Mouse (Mus musculus): ENCODE results near the gene Gm21992. TPM values are rescaled to one million over a fixed set of nuclear protein-coding genes. Genes with fewer than 3 reads are reported as not detected.

Gm21992 gene
- total RNA-seq, 2 experiments from 2014 or later, result 28.4 to 39.1 TPM

DNA sequence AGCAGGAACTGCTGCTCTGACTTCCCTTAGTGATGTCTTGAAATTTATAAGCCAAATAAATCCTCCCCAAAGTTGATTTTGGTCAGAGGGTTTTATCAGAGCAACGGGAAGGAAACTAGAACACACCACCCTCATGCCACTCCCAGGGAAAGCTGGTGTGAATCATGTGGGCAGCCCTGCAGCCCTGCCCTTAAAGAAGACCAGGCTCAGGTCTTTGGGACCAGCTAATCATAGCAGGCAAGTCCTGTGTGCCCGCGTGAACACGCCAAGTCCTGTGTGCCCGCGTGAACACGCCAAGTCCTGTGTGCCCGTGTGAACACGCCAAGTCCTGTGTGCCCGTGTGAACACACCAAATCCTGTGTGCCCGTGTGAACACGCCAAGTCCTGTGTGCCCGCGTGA, 94.7 kb downstream of the Gm21992 start:
- no peak for DNase-seq (ENCODE audit: low spot score in 2 of 2)

DNA sequence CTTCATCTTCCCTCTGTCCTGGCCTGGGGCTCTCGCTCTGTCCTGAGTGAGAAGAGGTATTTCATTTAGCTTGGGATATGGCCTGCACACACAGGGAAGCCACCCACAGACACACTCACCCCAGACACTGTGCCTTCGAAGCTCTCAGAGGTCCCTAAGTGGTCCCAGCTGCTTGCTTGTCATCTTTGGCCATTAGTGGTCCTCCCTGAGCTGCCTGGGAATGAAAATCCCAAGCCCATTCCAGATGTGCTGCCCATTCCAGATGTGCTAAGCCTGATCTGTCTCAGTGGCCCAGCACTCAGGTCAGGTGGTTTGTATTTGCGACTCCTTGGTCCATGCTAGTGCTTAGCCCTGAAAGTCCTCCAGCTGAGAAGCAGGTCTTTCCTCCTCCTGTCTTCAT, 97.5 kb downstream of the Gm21992 start:
- no peak for DNase-seq (ENCODE audit: low spot score in 2 of 2)

DNA sequence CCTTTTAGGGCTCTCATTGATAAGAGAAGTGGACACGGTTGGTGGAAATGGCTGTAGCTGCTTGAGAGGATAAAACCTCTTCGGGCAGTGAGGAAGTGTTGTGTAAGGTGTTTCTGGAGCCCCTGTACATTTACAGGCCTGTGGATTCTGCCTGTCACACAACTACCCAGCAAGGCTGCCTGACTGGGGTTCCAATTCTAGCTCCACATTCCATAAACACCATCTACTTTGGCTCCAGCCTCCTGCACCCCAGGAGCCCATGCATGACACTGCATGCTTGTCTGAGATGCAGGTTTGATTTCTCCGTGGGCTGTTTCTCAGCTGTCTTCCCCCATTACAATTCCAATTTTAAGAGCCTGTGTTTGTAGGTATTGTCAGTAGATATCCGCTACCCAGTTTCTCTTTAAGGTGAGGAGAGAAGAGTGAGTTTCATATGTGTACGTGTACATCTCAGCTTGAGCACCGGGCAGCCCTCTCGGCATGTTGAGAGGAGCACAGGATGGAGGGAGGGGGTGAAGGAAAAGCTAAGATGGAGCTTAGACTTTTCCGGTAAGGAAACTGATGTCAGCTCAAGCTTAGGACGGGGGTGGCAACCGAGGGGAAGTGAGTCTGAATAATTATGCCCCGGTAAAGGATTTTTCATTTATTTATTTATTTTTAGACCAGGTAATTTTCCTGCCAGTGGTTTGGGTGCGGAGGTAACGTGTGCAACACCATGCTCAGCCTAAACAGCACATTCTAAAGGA, 98.5 kb downstream of the Gm21992 start:
- no peak for DNase-seq (ENCODE audit: low spot score in 2 of 2)

DNA sequence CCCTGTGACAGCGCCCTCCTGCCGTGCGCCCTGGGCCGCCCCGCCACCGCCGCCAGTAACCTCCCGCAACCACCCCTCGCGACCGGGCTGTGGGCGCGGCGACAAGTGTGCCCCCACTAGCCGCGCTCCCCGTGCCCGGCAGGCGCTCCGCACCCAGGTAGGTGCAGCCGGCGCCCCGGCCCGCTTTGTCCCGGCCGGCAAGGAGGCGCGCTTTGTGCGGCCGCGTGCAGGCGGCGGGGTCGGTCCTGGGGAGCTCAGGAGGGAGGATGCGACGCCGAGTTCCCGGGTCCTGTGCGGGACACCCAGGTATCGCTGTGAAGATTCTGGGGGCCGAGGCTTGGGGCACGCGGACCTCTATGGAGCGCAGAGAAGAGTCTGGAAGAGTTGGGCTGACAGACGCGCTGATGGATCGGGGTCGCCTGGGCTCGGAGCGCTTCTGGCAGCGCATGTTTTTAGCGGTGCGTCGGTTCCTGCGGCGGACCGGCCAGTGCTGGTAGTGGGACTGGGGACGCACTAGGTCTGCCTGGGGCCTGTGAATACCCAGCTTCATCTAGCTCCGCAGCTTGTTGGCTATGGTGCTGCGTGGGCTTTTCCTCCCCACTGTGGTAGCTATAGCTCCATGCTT, 99.1 kb downstream of the Gm21992 start:
- DNase-seq (ENCODE audit: low spot score in 2 of 2), result no peak

DNA sequence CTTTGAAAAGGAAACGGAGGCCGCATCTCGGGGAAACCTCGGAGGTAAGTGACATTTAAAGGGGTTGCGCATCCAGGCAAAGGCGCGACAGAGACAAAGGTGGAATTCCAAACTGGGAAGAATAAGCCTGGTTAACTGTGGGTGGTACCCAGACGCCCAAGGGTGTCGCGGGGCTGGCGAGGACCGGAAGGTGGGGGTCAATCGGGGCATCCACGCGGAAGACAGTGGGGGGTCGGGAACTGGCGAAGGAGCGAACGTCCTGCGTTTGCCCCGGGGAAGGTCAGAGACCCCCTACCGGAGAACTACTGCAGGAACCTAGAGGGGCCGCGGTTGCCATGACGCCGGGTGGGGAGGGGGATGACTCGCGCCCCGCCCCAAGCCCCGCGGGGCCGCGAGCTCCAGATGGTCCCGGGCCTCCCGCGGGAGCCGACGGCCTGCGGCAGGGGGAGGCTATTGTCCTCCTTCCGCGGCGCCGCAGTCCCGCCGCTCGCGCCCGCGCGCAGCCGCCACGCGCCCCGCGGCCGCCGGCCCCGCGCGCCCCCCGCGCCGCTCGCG, 99.7 kb downstream of the Gm21992 start:
- DNase-seq (ENCODE audit: low spot score in 2 of 2), result no peak

DNA sequence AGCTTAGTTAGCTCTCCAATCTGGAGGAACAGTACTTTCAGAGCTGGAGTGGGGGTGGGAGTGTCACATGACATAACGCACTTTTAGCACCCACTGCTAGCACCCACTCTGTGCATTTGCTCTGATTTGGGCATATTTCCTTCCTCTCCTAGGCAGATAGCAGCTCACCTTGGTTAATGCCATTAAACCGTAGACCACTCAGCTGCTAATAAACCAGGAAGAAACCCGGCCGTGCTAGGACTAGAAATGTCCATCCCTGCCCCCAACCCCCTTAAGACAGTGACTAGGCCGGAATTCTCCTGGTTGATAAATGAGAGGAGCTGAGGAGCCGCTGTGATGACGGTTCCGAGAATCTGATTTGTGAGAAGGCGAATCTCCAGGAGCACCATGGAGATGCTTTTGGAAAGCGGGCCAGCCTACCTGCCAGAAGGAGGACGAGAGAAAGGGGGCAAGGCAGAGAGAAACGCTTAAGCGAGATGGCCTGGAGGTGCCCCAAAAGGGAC, 100.3 kb downstream of the Gm21992 start, which contains the start of gene Sptbn2:
TSS of gene Sptbn2 (plus strand) at position 70 of the 503 bp plus-strand sequence.
- DNase-seq (ENCODE audit: low spot score in 2 of 2), result peak; percentile 81 to 88

DNA sequence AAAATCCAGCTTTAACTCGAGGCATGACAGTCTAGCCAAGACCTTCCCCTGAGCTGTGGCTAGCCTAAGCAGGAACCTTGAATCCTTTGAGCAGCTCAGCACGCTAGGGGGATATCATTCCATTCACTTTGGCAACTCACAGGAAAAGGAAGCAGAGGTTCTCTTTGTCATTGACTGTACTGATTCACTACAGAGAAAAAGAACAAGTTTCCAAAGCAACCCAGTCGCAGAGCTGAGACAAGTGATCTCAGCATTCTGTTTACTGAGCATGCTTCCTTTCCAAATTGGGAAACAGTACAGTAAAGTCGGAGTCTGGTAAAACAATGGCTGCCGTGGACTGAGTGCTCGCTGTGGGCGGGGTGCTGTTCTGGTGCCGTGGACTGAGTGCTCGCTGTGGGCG, 102.6 kb downstream of the Gm21992 start:
- DNase-seq (ENCODE audit: low spot score in 2 of 2), result no peak

DNA sequence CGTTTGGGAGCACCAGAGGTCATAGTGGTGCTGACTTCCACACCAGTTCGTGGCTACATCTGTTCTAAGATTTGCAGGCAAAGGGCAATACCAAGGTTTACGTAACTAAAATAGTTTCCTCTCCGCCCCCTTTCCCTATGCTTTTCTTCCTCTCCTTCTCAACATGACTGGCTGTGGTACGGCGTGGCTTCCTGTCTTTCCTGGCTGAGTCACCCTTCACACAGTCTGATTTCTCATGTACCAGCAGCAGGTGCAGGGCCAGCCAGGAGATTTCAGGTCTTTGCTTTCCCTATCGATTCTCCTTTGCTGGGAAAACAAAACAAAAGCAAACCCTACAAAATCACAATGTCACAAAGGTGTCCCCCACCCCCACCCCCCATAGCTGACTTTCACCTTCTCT, 110.2 kb downstream of the Gm21992 start:
- no peak for DNase-seq (ENCODE audit: low spot score in 2 of 2)

DNA sequence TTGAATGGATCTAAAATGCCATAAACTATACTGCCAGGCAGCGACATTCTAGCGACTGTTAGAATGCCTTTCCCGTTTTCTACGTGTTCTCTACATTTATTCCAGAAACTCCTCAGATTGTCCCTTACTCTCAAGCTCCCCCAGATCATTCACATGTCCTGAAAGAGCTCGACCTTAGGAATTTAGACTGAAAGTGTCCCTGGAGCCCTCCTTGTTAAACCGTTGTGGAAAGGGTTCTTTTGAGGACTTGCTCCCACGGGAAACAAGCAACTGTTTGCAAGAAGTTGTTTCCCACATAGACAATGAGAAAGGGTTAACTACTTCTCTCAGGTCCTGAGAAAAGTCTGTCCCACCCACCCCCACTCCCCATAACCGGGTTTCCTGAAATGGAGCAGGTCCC, 110.8 kb downstream of the Gm21992 start:
- no peak for DNase-seq (ENCODE audit: low spot score in 2 of 2)

DNA sequence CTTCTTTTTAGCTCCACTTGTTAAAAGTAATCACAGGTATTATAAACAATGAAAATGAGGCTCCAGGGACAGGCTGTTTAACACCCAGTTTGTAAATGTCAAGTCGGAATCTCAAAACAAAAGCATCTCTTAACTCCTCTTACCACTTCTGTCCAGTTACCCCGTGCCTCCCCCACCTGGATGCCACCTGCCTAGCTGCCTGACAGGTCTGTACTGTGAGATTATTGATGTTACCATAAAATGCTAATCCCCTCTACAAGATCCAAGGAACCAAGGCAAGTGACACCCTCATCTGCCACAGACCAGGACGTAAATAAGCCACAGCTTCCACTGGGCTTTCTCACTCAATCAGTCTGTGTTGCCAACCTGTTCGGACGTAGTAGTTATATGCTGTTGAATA, 111.6 kb downstream of the Gm21992 start:
- DNase-seq (ENCODE audit: low spot score in 2 of 2), result no peak

DNA sequence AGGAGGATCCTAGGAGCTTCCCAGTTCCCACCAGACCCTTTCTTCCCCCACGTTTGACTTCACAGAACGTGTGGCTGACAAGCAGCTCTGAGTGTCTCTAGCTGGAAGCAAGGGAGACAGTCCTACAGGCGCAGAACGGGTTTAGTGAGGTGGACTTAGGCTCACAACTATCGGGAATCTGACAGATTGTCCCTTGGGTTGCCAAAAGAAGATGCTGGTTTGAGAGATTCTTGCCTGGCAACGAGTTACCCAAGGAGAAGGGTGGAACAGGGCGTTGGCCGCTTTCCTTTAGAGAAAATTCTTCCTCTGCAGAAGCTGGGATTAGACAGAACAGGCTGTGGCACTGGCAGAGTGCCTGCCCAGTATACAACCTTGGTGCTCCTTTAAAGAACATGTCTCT, 112.6 kb downstream of the Gm21992 start:
- DNase-seq (ENCODE audit: low spot score in 2 of 2), result peak in 1 of 2 experiments; percentile 61

DNA sequence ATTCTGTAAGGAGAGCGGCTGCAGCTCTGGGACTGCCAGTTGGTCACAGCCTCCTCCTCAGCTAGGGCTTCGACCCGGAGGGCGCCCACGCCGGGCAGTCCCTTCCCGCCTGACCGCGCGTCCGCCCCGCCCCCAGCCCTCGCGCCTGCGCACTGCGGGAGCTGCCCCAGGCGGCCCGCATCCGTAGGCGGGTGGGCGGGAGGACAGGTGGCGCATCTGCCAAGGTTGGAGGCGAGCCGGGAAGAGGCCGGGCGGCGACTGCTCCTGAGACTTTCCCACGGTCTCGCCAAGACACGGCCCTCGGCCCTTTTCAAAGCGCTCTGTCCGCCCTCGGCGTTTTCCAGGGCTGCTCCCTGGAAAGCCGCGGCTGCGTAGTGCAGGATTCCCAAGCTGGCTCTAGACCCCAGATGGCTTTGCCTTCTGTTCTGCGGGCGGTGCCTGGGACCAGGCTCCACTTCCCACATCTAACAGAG, 113.2 kb downstream of the Gm21992 start, which contains the start of gene Gm960:
TSS of gene Gm960 (minus strand) at position 464 of the 473 bp plus-strand sequence.
- peak; percentile 89 to 92 for DNase-seq (ENCODE audit: low spot score in 2 of 2)

DNA sequence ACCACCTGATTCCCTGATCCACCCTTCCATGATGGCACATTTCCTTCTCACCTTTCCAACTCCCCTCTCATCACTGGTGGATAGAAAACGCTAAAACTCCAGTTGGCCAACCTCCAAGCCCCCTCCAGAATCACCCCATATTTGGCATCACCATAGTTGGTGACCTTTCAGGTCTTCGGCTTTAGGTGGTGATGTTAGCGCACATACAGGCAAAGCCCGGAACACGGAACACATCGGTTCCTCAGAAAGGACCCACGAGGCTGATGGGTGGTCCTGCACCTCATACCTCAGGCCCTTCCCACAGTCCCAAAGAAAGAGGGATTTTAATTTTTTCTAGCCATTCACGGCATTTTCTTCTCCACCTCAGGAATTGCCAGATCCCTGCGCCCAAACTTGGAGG, 113.7 kb downstream of the Gm21992 start:
- no peak for DNase-seq (ENCODE audit: low spot score in 2 of 2)

DNA sequence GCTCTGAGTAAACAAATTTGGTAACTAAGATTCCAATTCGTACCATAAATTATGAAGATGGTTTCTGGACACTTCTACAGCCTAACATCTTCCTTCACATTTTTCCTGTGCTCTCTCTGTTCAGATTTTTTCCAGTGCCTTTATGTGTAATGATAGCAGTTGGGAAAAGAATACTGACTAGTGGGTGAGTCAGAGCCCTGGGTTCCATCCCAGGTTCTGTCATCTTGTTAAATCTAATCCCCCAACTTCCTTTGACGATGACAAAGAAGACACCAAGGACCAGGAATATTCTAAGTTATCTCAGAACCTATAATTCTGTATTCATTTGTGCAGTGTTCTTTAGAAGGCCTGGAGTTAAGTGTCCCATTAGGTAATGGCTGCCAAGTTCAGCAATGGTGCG, 114.3 kb downstream of the Gm21992 start:
- peak in 1 of 2 experiments; percentile 35 for DNase-seq (ENCODE audit: low spot score in 2 of 2)

DNA sequence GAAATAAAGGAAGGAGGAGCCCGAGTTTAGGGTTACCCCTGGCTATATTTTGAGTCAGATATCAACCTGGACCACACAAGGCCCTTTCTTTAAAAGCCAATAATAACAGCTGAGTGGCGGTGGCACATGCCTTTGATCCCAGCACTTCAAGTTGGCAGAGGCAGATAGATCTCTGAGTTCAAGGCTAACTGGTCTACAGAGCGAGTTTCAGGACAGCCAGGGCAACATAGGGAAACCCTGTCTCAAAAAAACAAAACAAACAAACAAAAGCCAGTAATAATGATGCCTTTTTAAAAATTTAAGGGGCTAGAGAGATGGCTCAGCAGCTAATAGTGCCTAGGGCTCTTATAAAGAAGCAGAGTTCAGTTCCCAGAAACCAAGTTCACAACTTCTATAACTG, 117.1 kb downstream of the Gm21992 start:
- no peak for DNase-seq (ENCODE audit: low spot score in 2 of 2)

Other genes with a start within 250 kb of the Gm21992 start
- 10 to 100 TPM; 41.9 to 46.4 TPM for gene Lrfn4, start 195.9 kb downstream of the Gm21992 start, total RNA-seq (2021)
- 10 to 100 TPM; 27.3 to 27.7 TPM for gene Rce1, start 186.0 kb downstream of the Gm21992 start, total RNA-seq (2021)
- 1 to 10 TPM; 1.1 to 1.8 TPM for gene Gm960, start 112.9 kb downstream of the Gm21992 start, total RNA-seq (2021)
- gene Sptbn2, start 100.4 kb downstream of the Gm21992 start, total RNA-seq (2021), result 100 to 1,000 TPM; 505 to 509 TPM
- 10 to 100 TPM; 18.1 to 22.3 TPM for gene Rbm4b, start 55.1 kb downstream of the Gm21992 start, total RNA-seq (2021)
- gene Rbm4, start 17.7 kb downstream of the Gm21992 start, total RNA-seq (2021), result 100 to 1,000 TPM; 115 to 118 TPM
- gene Rbm14, start within 50 bp of the Gm21992 start, total RNA-seq (2021), result 10 to 100 TPM; 37.6 to 60.4 TPM
- 10 to 100 TPM; 28.9 to 33.8 TPM for gene Ccs, start 27.7 kb upstream of the Gm21992 start, total RNA-seq (2021)
- gene Ccdc87, start 27.8 kb upstream of the Gm21992 start, total RNA-seq (2021), result 1 to 10 TPM; 2.2 to 2.7 TPM
- gene Ctsf, start 43.5 kb upstream of the Gm21992 start, total RNA-seq (2021), result 100 to 1,000 TPM in 1 of 2 experiments, 10 to 100 TPM in 1; 93.1 to 102 TPM
- gene Actn3, start 66.3 kb upstream of the Gm21992 start, total RNA-seq (2021), result 1 to 10 TPM; 1.2 to 1.4 TPM
- gene Zdhhc24, start 67.1 kb upstream of the Gm21992 start, total RNA-seq (2021), result 10 to 100 TPM; 21.4 to 25.2 TPM
- 10 to 100 TPM; 34.8 to 44.6 TPM for gene Bbs1, start 95.0 kb upstream of the Gm21992 start, total RNA-seq (2021)
- 10 to 100 TPM; 35.3 to 43.1 TPM for gene Dpp3, start 116.7 kb upstream of the Gm21992 start, total RNA-seq (2021)
- 10 to 100 TPM; 25.3 to 27.0 TPM for gene Peli3, start 131.5 kb upstream of the Gm21992 start, total RNA-seq (2021)
- 10 to 100 TPM; 58.2 to 61.8 TPM for gene Mrpl11, start 150.5 kb upstream of the Gm21992 start, total RNA-seq (2021)
- 10 to 100 TPM; 19.1 to 26.0 TPM for gene Npas4, start 178.7 kb upstream of the Gm21992 start, total RNA-seq (2021)
- gene Slc29a2, start 212.2 kb upstream of the Gm21992 start, total RNA-seq (2021), result 10 to 100 TPM; 13.4 to 16.4 TPM
- 100 to 1,000 TPM; 118 to 120 TPM for gene B4gat1, start 227.2 kb upstream of the Gm21992 start, total RNA-seq (2021)
- 1 to 10 TPM; 6.5 to 7.6 TPM for gene AC124502.3, start 227.3 kb upstream of the Gm21992 start, total RNA-seq (2021)
- 10 to 100 TPM; 22.6 to 32.0 TPM for gene Brms1, start 229.7 kb upstream of the Gm21992 start, total RNA-seq (2021)
- gene Rin1, start 238.9 kb upstream of the Gm21992 start, total RNA-seq (2021), result 10 to 100 TPM; 75.4 to 75.5 TPM